Comparison of ENCODE assay signal across 18 mouse cellular contexts in the genomic region with DNA sequence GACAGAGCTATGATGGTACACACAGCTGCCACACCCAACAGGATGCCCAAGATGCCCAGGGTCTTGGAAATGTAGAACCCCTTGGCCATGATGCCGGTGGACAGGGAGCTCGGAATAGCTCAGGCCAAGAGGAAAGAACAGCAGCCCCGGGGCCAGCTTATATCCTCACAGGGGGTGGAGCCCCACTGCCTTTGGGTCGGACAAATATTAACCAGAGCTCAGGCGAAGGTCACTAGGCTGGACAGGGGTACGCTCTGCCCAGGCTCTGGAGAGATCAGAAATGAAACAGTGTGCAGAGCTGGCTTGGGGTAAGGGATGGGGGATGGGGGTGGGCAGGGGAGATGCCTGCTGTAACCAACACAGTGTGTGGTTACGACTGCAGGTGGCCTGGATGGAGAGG. TPM values are rescaled to one million over a fixed set of nuclear protein-coding genes. Genes with fewer than 3 reads are reported as not detected.
DNase-seq lines count a peak whose midpoint lies in the region; ATAC-seq and TF ChIP-seq lines count a peak whose summit lies in the region.
"Had no signal": no experiment of that assay in that cellular context is flagged by ENCODE, and none has a peak within 500 bp of the region (broad histone marks: within the 10 kb centered on the region; RNA-seq: fewer than 3 reads in every experiment).

No protein-coding gene starts in this region.

- peak overlapping the region; percentile 49; the same call in 1 of the 2 replicates for H3K27ac ChIP-seq in liver, embryonic 12.5 days
- H3K27ac ChIP-seq in stomach, postnatal 0 days (replicated peaks), result no peak overlapping the region; the same call in 1 of the 2 replicates
- H3K27ac ChIP-seq: heart, embryonic 15.5 days; hindbrain, embryonic 12.5 days; left cerebral cortex, adult 2 months; neural tube, embryonic 15.5 days had no signal

- peak overlapping the region; percentile 44 for H3K4me3 ChIP-seq in erythroblast, embryonic 14.5 days (replicated peaks)
- H3K4me3 ChIP-seq in liver, embryonic 12.5 days, result peak overlapping the region; percentile 18; the same call in 1 of the 2 replicates
- no peak overlapping the region for H3K4me3 ChIP-seq in stomach, postnatal 0 days (ENCODE audit: low read depth, low read length)
- H3K4me3 ChIP-seq: heart, embryonic 15.5 days; hindbrain, embryonic 12.5 days; left cerebral cortex, adult 2 months; neural tube, embryonic 15.5 days had no signal

- H3K4me2 ChIP-seq in liver, embryonic 12.5 days, result peak overlapping the region; percentile 46
- peak overlapping the region; percentile 8; the same call in 1 of the 2 replicates for H3K4me2 ChIP-seq in stomach, postnatal 0 days (replicated peaks; ENCODE audit: low read depth)
- H3K4me2 ChIP-seq: heart, embryonic 15.5 days; hindbrain, embryonic 12.5 days; neural tube, embryonic 15.5 days had no signal

- H3K36me3 ChIP-seq in erythroblast, embryonic 14.5 days (ENCODE audit: control insufficient read depth), result peaks cover 3% of the 10 kb centered on the region; the same call in 1 of the 2 replicates
- H3K36me3 ChIP-seq in liver, embryonic 12.5 days, result no peaks in the 10 kb centered on the region
- H3K36me3 ChIP-seq in stomach, postnatal 0 days (ENCODE audit: control insufficient read depth, insufficient read depth, low read length), result no peaks in the 10 kb centered on the region; the same call in 1 of the 2 replicates
- H3K36me3 ChIP-seq: heart, embryonic 15.5 days; hindbrain, embryonic 12.5 days; neural tube, embryonic 15.5 days had no signal

- no peak for TF ChIP-seq EP300 in stomach, postnatal 0 days (optimal IDR thresholded peaks at IDR 0.05)

- H3K9ac ChIP-seq in liver, embryonic 12.5 days, result no peak overlapping the region
- H3K9ac ChIP-seq in stomach, postnatal 0 days (ENCODE audit: low read length), result no peak overlapping the region
- H3K9ac ChIP-seq: heart, embryonic 15.5 days; hindbrain, embryonic 12.5 days; neural tube, embryonic 15.5 days had no signal

- peaks cover 8% of the 10 kb centered on the region for H3K27me3 ChIP-seq in erythroblast, embryonic 14.5 days (ENCODE audit: control insufficient read depth)
- peaks cover 11% of the 10 kb centered on the region for H3K27me3 ChIP-seq in liver, embryonic 12.5 days (replicated peaks)
- H3K27me3 ChIP-seq in stomach, postnatal 0 days (ENCODE audit: control insufficient read depth, insufficient read depth, low read length), result no peaks in the 10 kb centered on the region

- DNase-seq in kidney, postnatal 14 days, result peak; percentile 85
- peak; percentile 55 for DNase-seq in stomach, postnatal 0 days (ENCODE audit: low spot score)
- DNase-seq in cerebellum, adult 11-12 months, result no peak
- DNase-seq: cerebellum, adult 18-20 months; lung, adult 2 months; right cerebral cortex, adult 18-20 months; thymus, postnatal 14 days had no signal

- ATAC-seq in erythroblast, adult 5-6 weeks (replicated peaks; ENCODE audit: low FRiP score, poor library complexity, severe bottlenecking), result no peak
- peak; percentile 79 for ATAC-seq in liver, embryonic 12.5 days
- ATAC-seq in stomach, postnatal 0 days (ENCODE audit: low FRiP score, low TSS enrichment), result 0 out of 2 replicates have a peak, but pooled peaks have one; percentile 25
- no peak for ATAC-seq in cerebellum, adult (ENCODE audit: insufficient number of reproducible peaks, low FRiP score, low TSS enrichment)
- no peak for ATAC-seq in erythroid progenitor cell, adult 5-6 weeks (replicated peaks; ENCODE audit: low FRiP score, poor library complexity, severe bottlenecking)
- ATAC-seq: activated CD4-positive, CD25-positive, alpha-beta regulatory T cell, adult 4 months had no signal

- H3K9me3 ChIP-seq in erythroblast, embryonic 14.5 days (ENCODE audit: control insufficient read depth, low read length), result no peaks in the 10 kb centered on the region
- no peaks in the 10 kb centered on the region for H3K9me3 ChIP-seq in liver, embryonic 12.5 days (replicated peaks)
- H3K9me3 ChIP-seq in stomach, postnatal 0 days (ENCODE audit: control insufficient read depth, low read length), result no peaks in the 10 kb centered on the region
- H3K9me3 ChIP-seq: heart, embryonic 15.5 days; hindbrain, embryonic 12.5 days; neural tube, embryonic 15.5 days had no signal

- TF ChIP-seq CTCF in stomach, postnatal 0 days (IDR thresholded peaks at IDR 0.05; ENCODE audit: low read depth), result no peak

- no peaks in the 10 kb centered on the region for H3K4me1 ChIP-seq in erythroblast, embryonic 14.5 days (ENCODE audit: control insufficient read depth)
- H3K4me1 ChIP-seq in liver, embryonic 12.5 days, result 0 out of 2 replicates have a peak, but pooled peaks cover 6% of the 10 kb centered on the region
- no peaks in the 10 kb centered on the region for H3K4me1 ChIP-seq in stomach, postnatal 0 days (replicated peaks; ENCODE audit: control insufficient read depth, insufficient read depth)
- H3K4me1 ChIP-seq: hindbrain, embryonic 12.5 days had no signal

- WGBS in liver, embryonic 12.5 days (ENCODE audit: insufficient replicate concordance), result 57% methylated on average over 7 of the region's 7 CpGs
- 44% methylated on average over 7 of the region's 7 CpGs for WGBS in stomach, postnatal 0 days

RNA-seq across cellular contexts. Expression of gene Anpep, which starts 18.7 kb away (rescaled TPM):
- polyA plus RNA-seq in erythroblast, embryonic 14.5 days (2012), result 0.02 and 0.03 TPM in 2 replicates
- total RNA-seq in erythroblast, adult 5-6 weeks (2015; ENCODE audit: low replicate concordance), result 1.3 TPM in 1 of 2 replicates, not detected in the other
- 0.26 TPM in 1 of 2 replicates, not detected in the other for total RNA-seq in erythroblast, adult 5-6 weeks (2017; ENCODE audit: low replicate concordance)
- polyA plus RNA-seq in liver, embryonic 12.5 days (2016; fragmentation: Nextera tagmentation; extraction: Ambion mirVana), result 12.8 and 13.8 TPM in 2 replicates
- polyA plus RNA-seq in stomach, postnatal 0 days (2015; fragmentation: Nextera tagmentation; extraction: Ambion mirVana), result 31.4 and 36.8 TPM in 2 replicates
- total RNA-seq in erythroid progenitor cell, adult 5-6 weeks (2015; ENCODE audit: low replicate concordance), result not detected in 2 replicates
- not detected in 2 replicates for total RNA-seq in erythroid progenitor cell, adult 5-6 weeks (2017; ENCODE audit: low replicate concordance)
- polyA plus RNA-seq: activated CD4-positive, CD25-positive, alpha-beta regulatory T cell, adult 4 months had no signal

RNA-seq across cellular contexts. Expression of gene Mesp2, which starts 31.6 kb away (rescaled TPM):
- not detected in 2 replicates for polyA plus RNA-seq in erythroblast, embryonic 14.5 days (2012)
- not detected in 2 replicates for total RNA-seq in erythroblast, adult 5-6 weeks (2015; ENCODE audit: low replicate concordance)
- total RNA-seq in erythroblast, adult 5-6 weeks (2017; ENCODE audit: low replicate concordance), result not detected in 2 replicates
- 0.06 TPM in 2 replicates for polyA plus RNA-seq in liver, embryonic 12.5 days (2016; fragmentation: Nextera tagmentation; extraction: Ambion mirVana)
- 1.5 and 2.5 TPM in 2 replicates for polyA plus RNA-seq in stomach, postnatal 0 days (2015; fragmentation: Nextera tagmentation; extraction: Ambion mirVana)
- total RNA-seq in erythroid progenitor cell, adult 5-6 weeks (2015; ENCODE audit: low replicate concordance), result not detected in 2 replicates
- not detected in 2 replicates for total RNA-seq in erythroid progenitor cell, adult 5-6 weeks (2017; ENCODE audit: low replicate concordance)
- total RNA-seq: CH12.LX had no signal
- polyA plus RNA-seq: activated CD4-positive, CD25-positive, alpha-beta regulatory T cell, adult 4 months had no signal

RNA-seq across cellular contexts. Expression of gene Mesp1, which starts 48.6 kb away (rescaled TPM):
- polyA plus RNA-seq in erythroblast, embryonic 14.5 days (2012), result 0.04 TPM in 1 of 2 replicates, not detected in the other
- not detected in 2 replicates for total RNA-seq in erythroblast, adult 5-6 weeks (2015; ENCODE audit: low replicate concordance)
- 1.0 TPM in 1 of 2 replicates, not detected in the other for total RNA-seq in erythroblast, adult 5-6 weeks (2017; ENCODE audit: low replicate concordance)
- 0.10 TPM in 1 of 2 replicates, not detected in the other for polyA plus RNA-seq in liver, embryonic 12.5 days (2016; fragmentation: Nextera tagmentation; extraction: Ambion mirVana)
- not detected in 2 replicates for polyA plus RNA-seq in stomach, postnatal 0 days (2015; fragmentation: Nextera tagmentation; extraction: Ambion mirVana)
- not detected in 2 replicates for total RNA-seq in erythroid progenitor cell, adult 5-6 weeks (2015; ENCODE audit: low replicate concordance)
- not detected in 2 replicates for total RNA-seq in erythroid progenitor cell, adult 5-6 weeks (2017; ENCODE audit: low replicate concordance)
- total RNA-seq: CH12.LX had no signal
- polyA plus RNA-seq: activated CD4-positive, CD25-positive, alpha-beta regulatory T cell, adult 4 months; heart, embryonic 15.5 days; neural tube, embryonic 15.5 days had no signal

Comparison
In these comparisons a context has a peak if more than half of its experiments do, and no peak if none do; other contexts are left out.
1. ATAC-seq: peak in liver, embryonic 12.5 days (single experiment) and stomach, postnatal 0 days (single experiment); none in erythroblast, adult 5-6 weeks (single experiment), cerebellum, adult (single experiment) and erythroid progenitor cell, adult 5-6 weeks (single experiment).
2. RNA of gene Anpep, which starts 18.7 kb away (polyA plus RNA-seq): 31.4 to 36.8 TPM in stomach, postnatal 0 days and 12.8 to 13.8 TPM in liver, embryonic 12.5 days; 0.02 to 0.03 TPM in erythroblast, embryonic 14.5 days; every median in the first group is over 10 times any median in the second.